Mouse (Mus musculus): Measurements from ENCODE around the gene Hspa2. TPM values are rescaled to one million over a fixed set of nuclear protein-coding genes. Genes with fewer than 3 reads are reported as not detected.

Hspa2 gene
- polyA plus RNA-seq, 1 experiment from 2014 or later: 15.5 TPM

DNA sequence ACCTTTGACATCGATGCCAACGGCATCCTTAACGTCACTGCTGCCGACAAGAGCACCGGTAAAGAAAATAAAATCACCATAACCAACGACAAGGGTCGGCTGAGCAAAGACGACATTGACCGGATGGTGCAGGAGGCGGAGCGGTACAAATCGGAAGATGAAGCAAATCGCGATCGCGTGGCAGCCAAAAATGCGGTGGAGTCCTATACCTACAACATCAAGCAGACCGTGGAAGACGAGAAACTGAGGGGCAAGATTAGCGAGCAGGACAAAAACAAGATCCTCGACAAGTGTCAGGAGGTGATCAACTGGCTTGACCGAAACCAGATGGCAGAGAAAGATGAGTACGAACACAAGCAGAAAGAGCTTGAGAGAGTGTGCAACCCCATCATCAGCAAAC lies 2.0 kb downstream of the Hspa2 start:
- 3% methylated on average over 23 of the region's 23 CpGs for WGBS
- Histone ChIP-seq H3K4me3 (peak overlapping the region; percentile 61), H3K27ac (replicated peaks) (no peak overlapping the region), H3K4me2 (peak overlapping the region; percentile 97), H3K36me3 (no peaks in the 10 kb centered on the region), H3K27me3 (replicated peaks) (peaks cover 35% of the 10 kb centered on the region), H3K9me3 (no peaks in the 10 kb centered on the region), H3K4me1 (peaks cover 26% of the 10 kb centered on the region), H3K9ac (peak overlapping the region; percentile 77)
- no peak for ATAC-seq (ENCODE audit: extremely low read depth, insufficient number of reproducible peaks, low FRiP score, low TSS enrichment)

DNA sequence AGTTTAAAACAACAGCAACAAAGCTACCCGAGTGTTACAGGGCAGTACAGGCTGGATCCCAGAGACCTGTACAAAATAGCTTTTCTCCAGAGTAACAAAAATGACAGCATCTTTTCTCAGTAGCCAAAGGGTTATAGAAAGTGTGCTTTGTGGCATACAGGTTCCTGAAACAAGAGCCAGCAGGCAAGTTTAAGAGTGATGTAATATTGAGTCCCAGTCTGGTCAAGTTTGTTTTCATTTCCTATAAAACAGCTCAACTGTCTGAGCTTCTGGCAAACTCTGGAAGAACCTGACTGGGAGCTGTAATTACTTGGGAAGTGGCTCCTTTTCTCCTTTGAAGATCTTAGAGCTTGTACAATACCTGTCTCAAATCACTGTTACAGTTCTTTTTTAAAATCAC lies 3.2 kb downstream of the Hspa2 start:
- Histone ChIP-seq H3K27me3 (replicated peaks) (peaks cover 35% of the 10 kb centered on the region), H3K4me3 (no peak overlapping the region), H3K9me3 (no peaks in the 10 kb centered on the region), H3K36me3 (no peaks in the 10 kb centered on the region), H3K4me2 (no peak overlapping the region), H3K27ac (replicated peaks) (no peak overlapping the region), H3K4me1 (peaks cover 26% of the 10 kb centered on the region), H3K9ac (no peak overlapping the region)
- no peak for ATAC-seq (ENCODE audit: extremely low read depth, insufficient number of reproducible peaks, low FRiP score, low TSS enrichment)
- WGBS: 70% methylated on average over 1 of the region's 1 CpGs

DNA sequence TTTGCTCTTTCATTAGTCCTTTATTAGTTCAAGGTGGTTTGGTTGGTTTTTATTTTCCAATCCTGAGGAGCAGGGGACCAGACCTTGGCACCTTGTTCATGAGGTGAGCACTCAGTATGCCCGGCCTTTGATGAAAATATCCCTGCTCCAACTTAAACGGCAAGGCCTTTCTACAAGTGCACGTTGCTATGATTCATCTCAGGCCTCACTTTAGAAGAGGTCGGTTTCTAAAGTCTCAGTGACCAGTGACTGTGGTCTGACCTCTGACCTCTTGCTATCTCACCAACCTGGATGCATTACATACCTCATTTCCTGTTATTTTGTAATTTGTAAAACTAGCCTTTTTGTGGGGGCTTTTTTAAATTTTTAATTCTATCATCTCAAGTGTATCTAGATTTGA lies 5.2 kb downstream of the Hspa2 start:
- Histone ChIP-seq H3K36me3 (no peaks in the 10 kb centered on the region), H3K4me2 (no peak overlapping the region), H3K4me3 (no peak overlapping the region), H3K9me3 (no peaks in the 10 kb centered on the region), H3K27me3 (replicated peaks) (peaks cover 35% of the 10 kb centered on the region), H3K4me1 (peaks cover 18% of the 10 kb centered on the region), H3K9ac (no peak overlapping the region), H3K27ac (replicated peaks) (no peak overlapping the region)
- no peak for ATAC-seq (ENCODE audit: extremely low read depth, insufficient number of reproducible peaks, low FRiP score, low TSS enrichment)
- 64% methylated on average over 4 of the region's 4 CpGs for WGBS

DNA sequence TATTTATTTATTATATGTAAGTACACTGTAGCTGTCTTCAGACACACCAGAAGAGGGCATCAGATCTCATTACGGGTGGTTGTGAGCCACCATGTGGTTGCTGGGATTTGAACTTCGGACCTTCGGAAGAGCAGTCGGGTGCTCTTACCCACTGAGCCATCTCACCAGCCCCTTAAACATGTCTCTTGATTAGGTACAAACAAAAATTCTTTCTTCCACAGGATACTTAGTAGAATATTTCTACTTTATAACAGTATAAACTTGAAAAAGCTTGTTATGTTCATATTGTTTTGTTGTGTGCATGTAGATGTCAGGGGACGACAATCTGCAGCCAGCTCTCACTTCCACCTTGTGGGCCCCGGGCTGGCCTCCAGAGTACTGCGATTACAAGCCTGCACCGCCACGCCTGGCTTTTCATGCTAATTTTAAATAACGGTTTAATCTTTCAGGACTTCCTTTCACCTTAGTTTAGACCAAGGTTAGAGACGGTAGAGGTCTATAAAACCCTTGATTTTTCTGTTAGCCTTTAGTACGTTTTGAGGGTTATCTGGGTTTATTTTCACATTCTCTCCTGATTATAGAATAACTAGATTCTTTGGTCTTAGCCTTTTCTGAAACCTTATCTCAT lies 11.5 kb downstream of the Hspa2 start:
- Histone ChIP-seq H3K9ac (no peak overlapping the region), H3K4me2 (no peak overlapping the region), H3K4me1 (peaks cover 6% of the 10 kb centered on the region), H3K27me3 (replicated peaks) (peaks cover 5% of the 10 kb centered on the region; the same call in 1 of the 2 replicates), H3K27ac (replicated peaks) (no peak overlapping the region), H3K4me3 (no peak overlapping the region), H3K9me3 (no peaks in the 10 kb centered on the region), H3K36me3 (no peaks in the 10 kb centered on the region)
- ATAC-seq (ENCODE audit: extremely low read depth, insufficient number of reproducible peaks, low FRiP score, low TSS enrichment): no peak
- WGBS: 65% methylated on average over 12 of the region's 12 CpGs

DNA sequence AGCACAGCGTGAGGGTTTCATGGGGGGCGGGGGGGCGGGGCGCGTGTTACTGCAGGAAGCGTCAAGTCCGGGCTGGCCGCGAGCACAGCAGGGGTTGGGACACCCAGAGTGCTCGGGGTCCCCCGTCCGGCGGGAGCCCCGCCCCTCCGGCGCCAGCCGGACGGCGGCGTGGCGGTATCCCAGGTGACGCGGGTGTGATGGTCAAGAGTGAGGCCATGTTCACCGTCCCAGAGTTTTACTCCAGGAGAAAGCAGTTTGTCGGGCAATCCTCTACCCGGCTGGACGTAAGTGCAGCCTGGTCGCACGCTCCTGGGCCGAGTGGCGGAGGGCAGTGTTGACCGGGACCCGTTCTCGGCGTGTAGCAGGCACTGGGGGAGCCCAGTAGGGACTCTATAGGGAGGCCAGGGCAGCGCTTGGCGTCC lies 13.5 kb downstream of the Hspa2 start, which contains the start of gene Ppp1r36:
Ppp1r36 (plus strand) TSS at position 106 of the 422 bp plus-strand sequence.
- Histone ChIP-seq H3K27ac (replicated peaks) (peak within 1 kb of the TSS; percentile 32; the same call in 1 of the 2 replicates), H3K4me1 (peaks cover 6% of the 10 kb centered on the region), H3K4me3 (peak within 1 kb of the TSS; percentile 57), H3K4me2 (peak within 1 kb of the TSS; percentile 83), H3K36me3 (no peaks in the 10 kb centered on the region), H3K9me3 (no peaks in the 10 kb centered on the region), H3K9ac (peak within 1 kb of the TSS; percentile 79), H3K27me3 (replicated peaks) (peaks cover 5% of the 10 kb centered on the region; the same call in 1 of the 2 replicates)
- under 1% methylated on average over 37 of the region's 37 CpGs for WGBS
- no peak for ATAC-seq (ENCODE audit: extremely low read depth, insufficient number of reproducible peaks, low FRiP score, low TSS enrichment)

DNA sequence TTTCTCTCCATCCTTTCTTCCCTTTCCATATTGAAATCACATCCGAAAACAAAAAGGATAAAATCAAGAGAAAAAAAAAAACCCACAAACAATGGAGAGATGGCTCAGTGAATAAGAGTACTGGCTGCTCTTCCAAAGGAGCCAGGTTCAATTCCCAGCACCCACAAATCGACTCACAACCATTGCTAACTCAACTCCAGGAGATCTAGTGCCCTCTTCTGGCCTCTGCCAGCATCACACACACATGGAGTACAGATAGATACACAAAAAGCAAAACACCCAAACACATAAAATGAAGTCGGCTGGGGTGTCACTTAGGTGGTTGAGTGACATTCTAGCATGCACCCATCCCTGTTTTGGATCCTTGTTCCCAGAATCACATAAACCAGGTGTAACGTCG lies 14.4 kb downstream of the Hspa2 start:
- 85% methylated on average over 5 of the region's 5 CpGs for WGBS
- Histone ChIP-seq H3K4me2 (no peak overlapping the region), H3K27ac (replicated peaks) (no peak overlapping the region), H3K9me3 (no peaks in the 10 kb centered on the region), H3K36me3 (no peaks in the 10 kb centered on the region), H3K4me3 (no peak overlapping the region), H3K4me1 (peaks cover 6% of the 10 kb centered on the region), H3K9ac (no peak overlapping the region), H3K27me3 (replicated peaks) (peaks cover 5% of the 10 kb centered on the region; the same call in 1 of the 2 replicates)
- no peak for ATAC-seq (ENCODE audit: extremely low read depth, insufficient number of reproducible peaks, low FRiP score, low TSS enrichment)

DNA sequence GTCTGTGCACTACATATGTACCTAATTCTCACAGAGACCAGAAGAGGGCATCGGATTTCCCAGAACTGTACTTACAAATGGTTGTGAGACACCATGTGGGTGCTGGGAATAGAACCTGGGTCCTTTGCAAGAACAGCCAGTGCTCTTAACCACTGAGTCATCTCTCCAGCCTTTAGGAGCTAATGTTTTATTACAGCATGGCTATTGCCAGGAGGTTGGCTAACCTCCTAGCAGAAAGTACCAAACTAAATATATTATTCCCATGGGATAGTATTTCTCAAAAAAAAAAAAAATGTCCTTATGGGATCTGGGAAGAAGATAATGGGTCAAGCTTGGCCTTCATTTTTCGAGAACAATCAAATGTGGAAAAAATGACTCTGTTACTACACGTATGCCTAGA lies 21.3 kb downstream of the Hspa2 start:
- Histone ChIP-seq H3K9ac (no peak overlapping the region), H3K36me3 (no peaks in the 10 kb centered on the region), H3K4me2 (no peak overlapping the region), H3K27me3 (replicated peaks) (no peaks in the 10 kb centered on the region), H3K27ac (replicated peaks) (no peak overlapping the region), H3K4me1 (peaks cover 8% of the 10 kb centered on the region; the same call in 1 of the 2 replicates), H3K9me3 (no peaks in the 10 kb centered on the region), H3K4me3 (no peak overlapping the region)
- no peak for ATAC-seq (ENCODE audit: extremely low read depth, insufficient number of reproducible peaks, low FRiP score, low TSS enrichment)
- WGBS: 86% methylated on average over 3 of the region's 3 CpGs

DNA sequence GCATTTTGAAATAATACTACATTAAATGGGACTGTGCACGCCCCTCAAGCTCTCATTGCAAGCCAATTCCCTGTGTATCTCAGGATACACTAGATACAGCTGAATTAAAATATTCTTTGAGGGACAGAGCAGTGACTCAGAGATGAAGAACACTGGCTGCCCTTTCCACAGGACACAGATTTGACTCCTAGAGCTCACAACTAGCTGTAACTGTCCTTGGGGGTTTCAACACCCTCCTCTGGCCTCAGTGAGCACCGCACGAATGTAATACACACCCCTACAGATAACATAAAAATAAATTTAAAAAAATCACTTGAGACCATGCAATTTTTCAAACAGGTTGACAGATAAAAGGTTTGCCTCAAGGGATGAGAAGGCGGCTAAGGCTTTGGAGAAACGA lies 23.6 kb downstream of the Hspa2 start:
- no peak for ATAC-seq (ENCODE audit: extremely low read depth, insufficient number of reproducible peaks, low FRiP score, low TSS enrichment)
- no peaks in the 10 kb centered on the region for H3K9me3 ChIP-seq
- H3K36me3 ChIP-seq: no peaks in the 10 kb centered on the region
- H3K4me2 ChIP-seq: peak overlapping the region; percentile 41
- no peak overlapping the region for H3K27ac ChIP-seq (replicated peaks)
- H3K9ac ChIP-seq: no peak overlapping the region
- H3K27me3 ChIP-seq (replicated peaks): no peaks in the 10 kb centered on the region
- no peak overlapping the region for H3K4me3 ChIP-seq
- peaks cover 17% of the 10 kb centered on the region for H3K4me1 ChIP-seq
- 45% methylated on average over 5 of the region's 5 CpGs for WGBS

DNA sequence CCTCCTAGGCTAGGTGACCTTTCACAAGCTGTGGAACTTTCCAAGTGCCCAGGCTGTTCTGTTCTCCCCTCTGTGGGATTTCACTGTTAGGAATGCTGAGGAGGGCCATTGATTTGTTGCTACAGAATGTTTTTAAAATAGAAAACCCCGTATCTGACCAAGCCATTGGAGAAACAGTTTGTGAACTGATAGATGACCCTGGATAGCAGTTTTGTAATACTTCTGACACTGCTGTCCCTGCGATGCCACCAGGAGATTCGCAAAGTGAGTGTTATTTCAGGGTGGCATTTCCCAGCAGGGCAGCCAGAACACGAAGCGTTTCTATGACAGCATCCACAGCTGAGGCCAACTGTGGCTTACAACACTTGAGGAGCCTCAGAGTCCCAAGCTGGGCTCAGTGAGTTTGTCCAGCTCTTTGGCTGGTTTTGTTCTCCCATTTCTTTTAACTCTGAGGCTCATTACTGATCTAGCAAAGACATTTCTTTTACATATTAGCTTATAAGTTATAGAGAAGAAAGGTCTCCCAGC lies 27.0 kb downstream of the Hspa2 start:
- H3K36me3 ChIP-seq: no peaks in the 10 kb centered on the region
- no peaks in the 10 kb centered on the region for H3K9me3 ChIP-seq
- H3K9ac ChIP-seq: no peak overlapping the region
- no peak for ATAC-seq (ENCODE audit: extremely low read depth, insufficient number of reproducible peaks, low FRiP score, low TSS enrichment)
- H3K27me3 ChIP-seq (replicated peaks): 0 out of 2 replicates have a peak, but pooled peaks cover 4% of the 10 kb centered on the region
- no peak overlapping the region for H3K4me3 ChIP-seq
- H3K4me1 ChIP-seq: peaks cover 36% of the 10 kb centered on the region
- no peak overlapping the region for H3K4me2 ChIP-seq
- H3K27ac ChIP-seq (replicated peaks): peak overlapping the region; percentile 40; the same call in 1 of the 2 replicates
- WGBS: 20% methylated on average over 5 of the region's 5 CpGs

DNA sequence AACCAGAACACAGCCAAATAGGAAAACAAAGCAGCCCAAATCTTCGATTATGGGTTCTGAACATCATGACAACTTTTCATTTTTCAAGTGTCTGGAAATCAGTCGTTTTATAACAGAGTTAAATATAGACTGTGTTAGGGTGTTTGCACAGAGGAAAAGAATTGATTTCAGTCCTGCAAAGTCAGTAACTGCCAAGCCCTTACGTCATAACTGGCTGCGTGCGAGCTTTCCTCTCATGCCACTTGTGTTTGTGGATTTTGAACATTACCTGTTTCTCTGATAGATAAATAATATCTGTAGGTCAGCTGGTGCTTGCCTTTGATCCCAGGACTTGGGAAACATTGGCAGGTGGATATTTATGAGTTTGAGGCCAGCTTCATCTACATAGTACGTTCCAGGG lies 27.5 kb downstream of the Hspa2 start:
- H3K4me3 ChIP-seq: no peak overlapping the region
- no peaks in the 10 kb centered on the region for H3K36me3 ChIP-seq
- H3K9ac ChIP-seq: no peak overlapping the region
- H3K4me2 ChIP-seq: no peak overlapping the region
- peaks cover 9% of the 10 kb centered on the region; the same call in 1 of the 2 replicates for H3K27me3 ChIP-seq (replicated peaks)
- ATAC-seq (ENCODE audit: extremely low read depth, insufficient number of reproducible peaks, low FRiP score, low TSS enrichment): no peak
- 0 out of 2 replicates have a peak overlapping the region, but pooled peaks have one; percentile 40 for H3K27ac ChIP-seq (replicated peaks)
- 75% methylated on average over 6 of the region's 6 CpGs for WGBS
- H3K9me3 ChIP-seq: no peaks in the 10 kb centered on the region
- H3K4me1 ChIP-seq: peaks cover 36% of the 10 kb centered on the region

DNA sequence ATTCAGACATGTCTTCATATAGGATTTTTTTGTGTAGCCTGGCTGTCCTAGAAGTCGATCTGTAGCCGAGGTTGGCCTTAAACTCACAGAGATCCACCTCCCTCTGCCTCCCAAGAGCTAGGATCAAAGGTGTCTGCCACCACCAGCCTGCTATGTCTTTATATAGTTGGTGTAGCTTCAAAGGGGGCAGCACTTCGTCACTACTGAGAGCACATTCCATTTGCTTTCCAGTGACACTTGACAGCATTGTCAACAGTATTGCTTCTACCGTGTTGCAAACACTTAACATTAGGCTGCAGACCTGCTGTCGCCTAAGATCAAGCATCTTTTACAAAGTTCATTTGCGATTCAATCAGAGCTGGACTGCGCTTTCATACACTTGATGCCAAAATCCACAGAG lies 30.1 kb downstream of the Hspa2 start:
- H3K4me3 ChIP-seq: peak overlapping the region; percentile 56; the same call in 1 of the 2 replicates
- no peaks in the 10 kb centered on the region for H3K9me3 ChIP-seq
- no peaks in the 10 kb centered on the region for H3K36me3 ChIP-seq
- H3K4me1 ChIP-seq: peaks cover 28% of the 10 kb centered on the region
- no peak for ATAC-seq (ENCODE audit: extremely low read depth, insufficient number of reproducible peaks, low FRiP score, low TSS enrichment)
- WGBS: 16% methylated on average over 7 of the region's 7 CpGs
- no peak overlapping the region for H3K9ac ChIP-seq
- peak overlapping the region; percentile 26 for H3K27ac ChIP-seq (replicated peaks)
- peak overlapping the region; percentile 73 for H3K4me2 ChIP-seq
- peaks cover 12% of the 10 kb centered on the region for H3K27me3 ChIP-seq (replicated peaks)

DNA sequence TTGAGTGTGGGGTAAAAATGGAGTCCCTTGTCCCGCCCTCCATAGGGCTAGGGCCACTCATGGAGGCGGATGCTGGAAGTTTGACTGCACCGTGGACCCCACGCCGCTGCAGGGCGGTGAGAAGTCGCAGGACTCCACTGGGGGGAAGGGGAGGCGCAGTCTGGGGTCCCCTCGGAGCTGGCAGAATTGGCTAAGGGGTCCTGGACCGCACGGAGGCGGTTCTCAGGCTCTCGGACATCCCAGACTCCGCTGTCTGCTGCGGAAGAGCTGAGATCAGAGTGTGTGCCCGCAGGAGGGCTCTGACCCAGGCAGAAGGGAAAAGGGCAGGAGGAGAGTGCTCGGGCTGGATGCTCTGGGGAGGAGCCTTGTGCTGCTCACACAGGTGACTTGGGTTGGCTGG lies 31.1 kb downstream of the Hspa2 start:
- Histone ChIP-seq H3K27me3 (replicated peaks) (peaks cover 12% of the 10 kb centered on the region), H3K4me1 (peaks cover 28% of the 10 kb centered on the region), H3K36me3 (no peaks in the 10 kb centered on the region), H3K4me2 (peak overlapping the region; percentile 73), H3K4me3 (peak overlapping the region; percentile 56), H3K9me3 (no peaks in the 10 kb centered on the region), H3K27ac (replicated peaks) (no peak overlapping the region), H3K9ac (peak overlapping the region; percentile 78)
- 3% methylated on average over 17 of the region's 17 CpGs for WGBS
- peak; percentile 37; the same call in 1 of the 2 replicates for ATAC-seq (ENCODE audit: extremely low read depth, insufficient number of reproducible peaks, low FRiP score, low TSS enrichment)

Measured in heart, embryonic 13.5 days (tissue).